In the genomic region with DNA sequence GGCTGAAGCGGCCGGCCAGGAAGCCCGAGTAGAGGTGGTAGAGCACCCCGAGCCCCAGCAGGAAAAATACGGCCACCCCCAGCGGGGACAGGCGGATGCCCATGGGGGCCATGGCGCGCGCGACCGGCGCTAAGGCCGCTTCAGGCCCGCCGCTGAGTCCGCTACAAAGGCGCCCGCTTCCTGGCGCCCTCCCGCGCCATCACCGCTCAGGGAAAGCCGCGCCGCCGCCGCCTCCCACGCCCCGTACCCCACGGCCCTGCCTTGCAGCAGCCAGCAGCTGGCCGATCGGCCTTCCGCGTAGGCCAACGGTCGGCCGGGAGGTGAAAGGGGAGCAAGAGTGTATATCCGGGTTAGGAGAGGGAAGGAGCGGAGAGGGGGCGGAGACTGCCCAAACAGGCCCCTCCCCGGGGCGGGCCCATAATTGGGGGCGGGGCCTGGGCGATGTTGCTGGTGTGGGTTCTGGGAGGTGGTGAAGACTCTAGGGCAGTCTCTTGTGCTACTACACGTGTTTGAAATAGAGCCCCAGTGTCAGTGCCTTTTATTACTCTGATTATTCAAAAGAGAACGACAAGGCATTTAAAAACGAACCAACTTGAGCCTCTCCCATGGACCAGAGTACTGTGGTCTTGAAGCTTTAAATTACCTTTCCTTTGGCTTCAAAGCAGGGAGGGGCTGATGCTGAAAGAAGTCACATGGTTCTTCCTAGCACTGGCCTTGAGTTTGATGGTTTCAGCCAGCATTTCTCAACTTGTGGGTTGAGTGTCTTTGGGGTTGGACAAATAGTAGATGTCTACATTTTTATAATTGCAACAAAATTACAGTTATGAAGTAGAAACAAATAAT, we compare ENCODE assay signal across 8 mouse cellular contexts. TPM values are rescaled to one million over a fixed set of nuclear protein-coding genes. Genes with fewer than 3 reads are reported as not detected.
A peak's percentile ranks its signal among the peaks of the same experiment; 100 is the strongest.
DNase-seq lines count a peak whose midpoint lies in the region; ATAC-seq and TF ChIP-seq lines count a peak whose summit lies in the region.

Gene Impad1, minus strand, starts transcription at position 364 of the 843 bp plus-strand sequence.

- intact Hi-C loops in heart, postnatal 25 days (cut with DNase I), result no loop called here

- no peak within 1 kb of the TSS; the same call in 1 of the 2 replicates for H3K27ac ChIP-seq in ES-E14 (ENCODE audit: insufficient read depth, low read depth, low read length, poor library complexity, severe bottlenecking)
- peak within 1 kb of the TSS; percentile 75 for H3K27ac ChIP-seq in forebrain, embryonic 15.5 days (replicated peaks)
- peak within 1 kb of the TSS; percentile 94 for H3K27ac ChIP-seq in layer of hippocampus, adult 2 months
- peak within 1 kb of the TSS; percentile 89 for H3K27ac ChIP-seq in lung, embryonic 14.5 days (ENCODE audit: low read depth)
- H3K27ac ChIP-seq in olfactory bulb, adult 2 months (ENCODE audit: insufficient read depth, low read depth, low read length), result peak within 1 kb of the TSS; percentile 92
- H3K27ac ChIP-seq in thymus, adult 2 months (ENCODE audit: control insufficient read depth, insufficient read depth, low read length), result peak within 1 kb of the TSS; percentile 29; the same call in 1 of the 2 replicates

- no peaks in the 10 kb centered on the region for H3K9me3 ChIP-seq in ES-E14 (ENCODE audit: control insufficient read depth, insufficient read depth, low read depth, low read length)
- no peaks in the 10 kb centered on the region for H3K9me3 ChIP-seq in forebrain, embryonic 15.5 days
- H3K9me3 ChIP-seq in lung, embryonic 14.5 days (ENCODE audit: low read depth, low read length), result peaks cover 4% of the 10 kb centered on the region; the same call in 1 of the 2 replicates

- in situ Hi-C loops in ES-E14 (cut with MboI; ENCODE audit: low sequenced_read_pairs in 2 of 2, unreplicated experiment in 2 of 2), result no loop called here

- ATAC-seq in forebrain, embryonic 15.5 days (replicated peaks), result peak; percentile 96
- ATAC-seq in lung, embryonic 14.5 days (ENCODE audit: insufficient read depth), result peak; percentile 96

- H3K4me3 ChIP-seq in ES-E14 (ENCODE audit: insufficient read depth in 1 of 2, low read depth in 1 of 2, low read length in 2 of 2, poor library complexity in 1 of 2, severe bottlenecking in 1 of 2), result peak within 1 kb of the TSS; percentile 85 to 98
- H3K4me3 ChIP-seq in forebrain, embryonic 15.5 days, result peak within 1 kb of the TSS; percentile 94
- peak within 1 kb of the TSS; percentile 81 for H3K4me3 ChIP-seq in layer of hippocampus, adult 2 months
- peak within 1 kb of the TSS; percentile 95 for H3K4me3 ChIP-seq in lung, embryonic 14.5 days (ENCODE audit: low read depth, low read length)
- H3K4me3 ChIP-seq in olfactory bulb, adult 2 months (ENCODE audit: insufficient read depth, low read depth, low read length), result peak within 1 kb of the TSS; percentile 79
- H3K4me3 ChIP-seq in thymus, adult 2 months (ENCODE audit: control insufficient read depth, insufficient read depth, low read length), result peak within 1 kb of the TSS; percentile 83

- peak within 1 kb of the TSS; percentile 66 for H3K4me2 ChIP-seq in forebrain, embryonic 15.5 days (replicated peaks)
- H3K4me2 ChIP-seq in lung, embryonic 14.5 days, result peak within 1 kb of the TSS; percentile 55

- H3K4me1 ChIP-seq in ES-E14 (ENCODE audit: control insufficient read depth in 2 of 2, insufficient read depth in 2 of 2, low read length in 2 of 2, poor library complexity in 1 of 2), result peaks cover 0 to 3% of the 10 kb centered on the region in 2 experiments; a peak in 2 of 4 replicates
- H3K4me1 ChIP-seq in forebrain, embryonic 15.5 days, result peaks cover 22% of the 10 kb centered on the region
- peaks cover 4% of the 10 kb centered on the region for H3K4me1 ChIP-seq in lung, embryonic 14.5 days (ENCODE audit: insufficient read depth)
- H3K4me1 ChIP-seq in olfactory bulb, adult 2 months (ENCODE audit: control insufficient read depth, insufficient read depth, low read length), result no peaks in the 10 kb centered on the region
- peaks cover 13% of the 10 kb centered on the region for H3K4me1 ChIP-seq in thymus, adult 2 months (replicated peaks; ENCODE audit: control insufficient read depth, insufficient read depth, low read length)

- peak within 1 kb of the TSS; percentile 93 for H3K9ac ChIP-seq in ES-E14 (ENCODE audit: insufficient read depth, low read depth, low read length, poor library complexity, severe bottlenecking)
- H3K9ac ChIP-seq in forebrain, embryonic 15.5 days (replicated peaks), result peak within 1 kb of the TSS; percentile 95
- peak within 1 kb of the TSS; percentile 96 for H3K9ac ChIP-seq in lung, embryonic 14.5 days

- peaks cover 2% of the 10 kb centered on the region; the same call in 1 of the 2 replicates for H3K36me3 ChIP-seq in ES-E14 (ENCODE audit: control insufficient read depth, insufficient read depth, low read length, poor library complexity, severe bottlenecking)
- peaks cover 6% of the 10 kb centered on the region; the same call in 1 of the 2 replicates for H3K36me3 ChIP-seq in forebrain, embryonic 15.5 days
- H3K36me3 ChIP-seq in lung, embryonic 14.5 days (ENCODE audit: insufficient read depth), result no peaks in the 10 kb centered on the region
- H3K36me3 ChIP-seq in thymus, adult 2 months (ENCODE audit: control insufficient read depth, insufficient read depth, low read length), result no peaks in the 10 kb centered on the region

- H3K27me3 ChIP-seq in forebrain, embryonic 15.5 days, result no peaks in the 10 kb centered on the region
- H3K27me3 ChIP-seq in lung, embryonic 14.5 days (ENCODE audit: insufficient read depth, low read length), result no peaks in the 10 kb centered on the region
- no peaks in the 10 kb centered on the region for H3K27me3 ChIP-seq in thymus, adult 2 months (ENCODE audit: control insufficient read depth, insufficient read depth, low read length)

- 0 out of 2 replicates have a peak, but pooled peaks have one; percentile 2 for TF ChIP-seq CTCF in layer of hippocampus, adult 2 months (conservative IDR thresholded peaks at IDR 0.05)
- no peak for TF ChIP-seq CTCF in lung, embryonic 14.5 days (IDR thresholded peaks at IDR 0.05; ENCODE audit: low read depth)
- no peak for TF ChIP-seq CTCF in olfactory bulb, adult 2 months (IDR thresholded peaks at IDR 0.05; ENCODE audit: insufficient read depth, low read depth, low read length)
- TF ChIP-seq CTCF in thymus, adult 2 months (IDR thresholded peaks at IDR 0.05; ENCODE audit: borderline replicate concordance, control insufficient read depth, extremely low read depth, insufficient read depth, low read length, poor library complexity), result 0 out of 2 replicates have a peak, but pooled peaks have one; percentile 22

- peak; percentile 57 for TF ChIP-seq POLR2A in olfactory bulb, adult 2 months (IDR thresholded peaks at IDR 0.05; ENCODE audit: insufficient read depth, low read depth, low read length)
- TF ChIP-seq POLR2A in thymus, adult 2 months (IDR thresholded peaks at IDR 0.05; ENCODE audit: control insufficient read depth, extremely low read depth, insufficient read depth, low read length, poor library complexity), result peak; percentile 45; the same call in 1 of the 2 replicates

- under 1% methylated on average over 48 of the region's 48 CpGs for WGBS in forebrain, embryonic 15.5 days
- WGBS in lung, embryonic 14.5 days, result under 1% methylated on average over 48 of the region's 48 CpGs
- WGBS in olfactory bulb, adult 2 months, result under 1% methylated on average over 48 of the region's 48 CpGs
- 1% methylated on average over 48 of the region's 48 CpGs for WGBS in thymus, adult 2 months

- peak; percentile 84 for DNase-seq in ES-E14 (ENCODE audit: low read depth, low spot score)
- DNase-seq in cerebellum, adult 11-12 months, result peak; percentile 91
- peak; percentile 82 for DNase-seq in heart, postnatal 25 days (ENCODE audit: low spot score)
- peak; percentile 86 for DNase-seq in layer of hippocampus, adult 2 months (ENCODE audit: low spot score in 2 of 2)
- DNase-seq in lung, embryonic 14.5 days, result peak; percentile 89
- peak; percentile 89 for DNase-seq in thymus, adult 2 months

TF ChIP-seq in ES-E14, 5 proteins besides CTCF, POLR2A, EP300 and RAD21:
- no peak for TF ChIP-seq CHD2 (IDR thresholded peaks at IDR 0.05; ENCODE audit: low read depth, low read length)
- TF ChIP-seq ZNF384 (IDR thresholded peaks at IDR 0.05; ENCODE audit: low read depth, low read length), result no peak
- no peak for TF ChIP-seq MAFK (IDR thresholded peaks at IDR 0.05; ENCODE audit: insufficient read depth, low read depth, low read length)
- no peak for TF ChIP-seq HCFC1 (IDR thresholded peaks at IDR 0.05; ENCODE audit: borderline replicate concordance, insufficient read depth, low read length)
- TF ChIP-seq ZC3H11A (IDR thresholded peaks at IDR 0.05; ENCODE audit: borderline replicate concordance, low read depth, low read length), result no peak

RNA-seq across cellular contexts. Expression of gene Impad1, which starts in this region (rescaled TPM):
- total RNA-seq in ES-E14 (2012; rRNA removed), result 50.1 and 57.9 TPM in 2 replicates
- 45.7 and 49.2 TPM in 2 replicates for polyA plus RNA-seq in forebrain, embryonic 15.5 days (2015; fragmentation: Nextera tagmentation; extraction: Ambion mirVana)
- total RNA-seq in heart, postnatal 25 days (2021), result 10 to 100 TPM; 22.1 to 24.8 TPM
- 10 to 100 TPM; 50.3 to 55.7 TPM for total RNA-seq in layer of hippocampus, adult 2 months (2021)
- 51.6 and 53.0 TPM in 2 replicates for polyA plus RNA-seq in lung, embryonic 14.5 days (2014; fragmentation: Nextera tagmentation; extraction: Ambion mirVana)
- not detected in 2 replicates for polyA plus RNA-seq in olfactory bulb, adult 2 months (2012; ENCODE audit: insufficient read depth, insufficient read length, low replicate concordance, missing spikeins)
- polyA plus RNA-seq in thymus, adult 2 months (2012; rRNA removed), result 8.5 and 9.6 TPM in 2 replicates

Comparison
In these comparisons a context has a peak if more than half of its experiments do, and no peak if none do; other contexts are left out.
1. CTCF ChIP-seq: peak in layer of hippocampus, adult 2 months (single experiment) and thymus, adult 2 months (single experiment); none in lung, embryonic 14.5 days (single experiment) and olfactory bulb, adult 2 months (single experiment).
2. Peak in every context shown above with its lines, with median percentiles within 50 percentile points of each other: DNase-seq, H3K4me3 ChIP-seq and H3K9ac ChIP-seq.